Mouse (Mus musculus) midbrain, embryonic 14.5 days (tissue): ENCODE data around the gene Sema6d. TPM values are rescaled to one million over a fixed set of nuclear protein-coding genes. Genes with fewer than 3 reads are reported as not detected.

Experiments
- ATAC-seq: fragments of 200-750 bp; cut with Nextera tagmentation; 2 replicates; pipeline ENCODE4 v1.8.0; 2017; ENCODE audit warnings: moderate number of reproducible peaks, moderate library complexity; ENCODE audit not compliant: low FRiP score, low TSS enrichment
- DNase-seq: peaks from one replicate; pipeline ENCODE4 v3.0.0-alpha.2; 2015
- H3K27ac ChIP-seq: fragments of 300-500 bp; sonication (generic); replicated peaks from 2 replicates; pipeline ENCODE4 v1.5.1; 2014; ENCODE audit warnings: mild to moderate bottlenecking, low read depth, low read length, moderate library complexity
- H3K27me3 ChIP-seq: fragments of 300-500 bp; sonication (generic); 2 replicates; pipeline ENCODE4 v1.6.1; 2014; ENCODE audit warnings: low read length, control low read depth, mixed read lengths; ENCODE audit not compliant: control insufficient read depth, insufficient read depth
- H3K36me3 ChIP-seq: fragments of 300-500 bp; sonication (generic); 2 replicates; pipeline ENCODE4 v1.6.1; 2014; ENCODE audit warnings: low read length, control low read depth; ENCODE audit not compliant: control insufficient read depth, insufficient read depth
- H3K4me1 ChIP-seq: fragments of 300-500 bp; sonication (generic); 2 replicates; pipeline ENCODE4 v1.6.1; 2014; ENCODE audit warnings: mild to moderate bottlenecking, antibody characterized with exemption, low read length, control low read depth; ENCODE audit not compliant: control insufficient read depth, insufficient read depth
- H3K4me2 ChIP-seq: fragments of 300-500 bp; sonication (generic); 2 replicates; pipeline ENCODE4 v1.6.1; 2014; ENCODE audit warnings: mild to moderate bottlenecking, low read length, moderate library complexity
- H3K4me3 ChIP-seq: fragments of 300-500 bp; sonication (generic); replicated peaks from 2 replicates; pipeline ENCODE4 v1.5.1; 2014; ENCODE audit warnings: low read depth, low read length
- H3K9ac ChIP-seq: fragments of 300-500 bp; sonication (generic); replicated peaks from 2 replicates; pipeline ENCODE4 v1.6.1; 2014; ENCODE audit warnings: mild to moderate bottlenecking, low read length, moderate library complexity
- H3K9me3 ChIP-seq: fragments of 300-500 bp; sonication (generic); 2 replicates; pipeline ENCODE4 v1.6.1; 2016; ENCODE audit warnings: low read length, control low read depth, mixed read lengths; ENCODE audit not compliant: control insufficient read depth
- WGBS: fragments of 180-500 bp; shearing (Covaris S2); extraction: QIAGEN DNeasy Blood & Tissue Kit; methylation state at CpG from one replicate; pipeline ENCODE4 v1.1.7; 2014; 5-methylcytosine and 5-hydroxymethylcytosine counted together
- polyA plus RNA-seq: library from polyadenylated mRNA; unstranded; fragments of >200 nt; fragmentation: Nextera tagmentation; extraction: Ambion mirVana; gene quantifications from 2 replicates; pipeline ENCODE4 v1.2.1, GENCODE M21; 2014

Sema6d gene
- polyA plus RNA-seq, 1 experiment from 2014 or later: 24.9 TPM

GRCm38 (mm10) chr2:124465004-124465946 is 375.5 kb downstream of the Sema6d start:
- DNase-seq (no peak), ATAC-seq (no peak)
- Histone ChIP-seq H3K27me3 (peaks cover 44% of the 10 kb centered on the region), H3K27ac (no peak overlapping the region), H3K9me3 (no peaks in the 10 kb centered on the region), H3K4me1 (no peaks in the 10 kb centered on the region), H3K4me2 (no peak overlapping the region), H3K4me3 (no peak overlapping the region), H3K36me3 (no peaks in the 10 kb centered on the region), H3K9ac (no peak overlapping the region)
- 60% methylated on average over 8 of the region's 8 CpGs for WGBS

DNA sequence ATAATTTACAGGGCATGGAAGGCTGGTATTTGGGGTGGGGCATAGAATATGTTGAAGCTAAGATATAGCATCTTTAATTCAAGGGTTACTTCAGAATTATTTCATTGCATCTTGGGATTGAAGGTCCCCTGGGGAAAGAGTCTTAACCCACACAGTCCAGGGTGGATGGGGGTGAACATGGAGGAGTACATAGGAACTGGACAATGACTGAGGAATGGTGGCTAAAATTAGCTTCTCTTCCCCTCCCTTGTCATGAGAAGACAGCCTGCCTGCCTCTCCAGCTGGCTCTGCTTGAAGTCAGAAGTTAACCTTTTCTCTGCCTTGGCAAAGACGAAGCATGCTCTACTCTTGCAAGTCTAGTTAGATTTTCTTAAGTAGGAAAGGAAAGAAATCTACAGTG is 377.7 kb downstream of the Sema6d start:
- Histone ChIP-seq H3K27me3 (peaks cover 44% of the 10 kb centered on the region), H3K9ac (no peak overlapping the region), H3K4me3 (no peak overlapping the region), H3K27ac (no peak overlapping the region), H3K4me2 (no peak overlapping the region), H3K36me3 (no peaks in the 10 kb centered on the region), H3K9me3 (no peaks in the 10 kb centered on the region), H3K4me1 (peaks cover 18% of the 10 kb centered on the region)
- WGBS: 91% methylated on average over 1 of the region's 1 CpGs
- DNase-seq (no peak), ATAC-seq (no peak)

DNA sequence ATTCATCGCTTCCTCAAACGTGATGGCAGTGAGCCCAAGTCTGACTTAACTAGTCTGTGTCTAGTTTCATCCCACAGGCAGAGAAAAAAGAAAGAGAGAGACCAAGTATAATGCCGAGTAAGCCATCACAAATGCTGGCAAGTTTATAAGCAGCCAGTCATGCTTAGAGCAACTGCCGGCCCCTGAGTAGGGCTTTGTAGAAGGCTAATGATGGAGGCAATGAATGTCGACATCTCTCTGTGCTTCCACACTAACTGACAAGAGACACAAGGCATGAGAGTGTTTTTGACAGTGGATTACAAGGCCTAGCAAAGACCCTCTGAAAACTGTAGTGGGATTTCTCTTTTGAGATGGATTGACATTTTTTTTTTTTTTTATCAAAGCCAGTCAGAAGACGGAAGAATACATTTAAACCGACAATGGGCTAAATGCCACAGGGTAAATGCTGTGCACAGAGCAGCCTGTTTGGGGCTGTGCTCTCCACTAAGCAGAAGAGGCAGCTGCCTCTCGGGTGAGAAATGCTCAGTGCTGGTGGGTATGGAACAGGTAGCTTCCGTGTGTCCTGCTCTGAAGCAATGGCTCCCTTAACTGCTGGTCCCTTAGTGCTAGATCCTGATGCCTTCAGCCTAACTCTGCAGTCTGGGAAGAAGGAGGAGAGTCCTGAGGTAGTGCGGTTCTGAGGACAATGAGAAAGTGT is 380.7 kb downstream of the Sema6d start:
- Histone ChIP-seq H3K4me2 (no peak overlapping the region), H3K27me3 (peaks cover 29% of the 10 kb centered on the region), H3K4me3 (no peak overlapping the region), H3K9ac (no peak overlapping the region), H3K4me1 (peaks cover 34% of the 10 kb centered on the region), H3K36me3 (no peaks in the 10 kb centered on the region), H3K9me3 (no peaks in the 10 kb centered on the region), H3K27ac (no peak overlapping the region)
- DNase-seq (peak; percentile 68), ATAC-seq (peak; percentile 53; the same call in 1 of the 2 replicates)
- WGBS: 16% methylated on average over 10 of the region's 10 CpGs

DNA sequence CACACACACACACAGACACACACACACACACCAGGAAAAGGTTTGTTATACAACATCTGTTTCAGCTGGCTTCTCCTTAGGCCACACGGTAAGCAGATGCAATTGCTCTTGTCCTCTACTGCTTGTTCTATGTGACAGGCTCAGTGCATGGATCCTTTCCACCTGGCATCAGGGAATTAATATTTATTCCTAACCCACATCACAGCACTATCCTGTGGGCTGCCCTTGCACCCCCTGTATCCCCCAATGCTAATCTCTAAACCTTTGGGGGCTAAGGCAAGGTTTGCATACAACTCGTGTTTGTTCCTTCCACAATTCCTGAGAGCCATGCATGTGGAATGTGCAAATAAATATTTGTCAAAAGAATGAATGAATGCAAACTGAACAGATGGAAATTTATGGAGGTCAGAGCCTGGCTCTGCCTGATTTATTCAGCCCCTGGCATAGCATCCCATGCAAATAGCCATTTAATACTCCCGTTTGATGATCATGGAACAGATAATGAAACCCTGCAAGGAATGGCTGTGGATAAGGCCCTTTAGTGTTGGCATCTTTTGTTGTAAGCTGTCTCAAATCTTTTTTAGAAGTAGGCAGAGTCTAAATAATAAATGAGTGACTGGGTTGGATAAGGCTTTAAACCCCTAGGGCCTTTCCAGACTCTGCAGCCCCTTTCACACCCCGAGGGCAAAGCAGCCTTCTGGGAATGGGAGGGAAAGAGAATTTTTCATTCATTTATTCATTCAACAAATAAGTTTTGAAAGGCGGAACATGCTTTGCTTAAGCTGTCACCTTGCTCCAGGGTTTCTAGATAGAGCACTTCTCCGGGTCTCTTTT is 383.1 kb downstream of the Sema6d start:
- no peak overlapping the region for H3K9ac ChIP-seq
- ATAC-seq (peak; percentile 87), DNase-seq (peak; percentile 87)
- WGBS: 10% methylated on average over 6 of the region's 6 CpGs
- no peak overlapping the region for H3K4me2 ChIP-seq
- H3K27ac ChIP-seq: peak overlapping the region; percentile 43
- H3K4me1 ChIP-seq: peaks cover 34% of the 10 kb centered on the region
- H3K9me3 ChIP-seq: no peaks in the 10 kb centered on the region
- no peaks in the 10 kb centered on the region for H3K36me3 ChIP-seq
- H3K4me3 ChIP-seq: no peak overlapping the region
- peaks cover 7% of the 10 kb centered on the region for H3K27me3 ChIP-seq

GRCm38 (mm10) chr2:124477904-124478303 is 388.1 kb downstream of the Sema6d start:
- H3K36me3 ChIP-seq: no peaks in the 10 kb centered on the region
- no peak overlapping the region for H3K27ac ChIP-seq
- H3K9ac ChIP-seq: no peak overlapping the region
- DNase-seq: no peak
- H3K27me3 ChIP-seq: peaks cover 15% of the 10 kb centered on the region; the same call in 1 of the 2 replicates
- no peak overlapping the region for H3K4me3 ChIP-seq
- H3K4me2 ChIP-seq: no peak overlapping the region
- no peaks in the 10 kb centered on the region for H3K9me3 ChIP-seq
- peaks cover 11% of the 10 kb centered on the region for H3K4me1 ChIP-seq
- ATAC-seq: no peak

DNA sequence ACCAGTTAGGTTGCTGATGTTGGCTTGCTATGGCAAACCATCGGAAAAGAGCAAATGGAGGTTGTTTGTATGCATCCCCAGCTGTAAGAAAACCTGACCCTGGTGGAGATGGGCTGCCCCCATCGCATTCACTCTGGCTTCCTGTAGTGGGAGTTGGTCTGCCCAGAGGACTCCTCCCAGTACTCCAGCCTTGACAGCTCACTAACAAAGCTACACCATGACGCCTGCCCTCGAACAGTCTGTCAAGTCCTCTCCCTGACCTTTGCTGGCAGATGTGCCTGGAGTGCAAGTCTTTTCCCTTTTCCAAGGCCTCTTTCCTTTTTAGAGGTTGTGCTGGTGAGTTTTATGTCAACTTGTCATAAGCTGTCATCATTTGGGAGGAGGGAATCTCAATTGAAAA is 388.8 kb downstream of the Sema6d start:
- Histone ChIP-seq H3K36me3 (no peaks in the 10 kb centered on the region), H3K27me3 (peaks cover 19% of the 10 kb centered on the region; the same call in 1 of the 2 replicates), H3K4me2 (no peak overlapping the region), H3K9me3 (no peaks in the 10 kb centered on the region), H3K4me1 (peaks cover 5% of the 10 kb centered on the region; the same call in 1 of the 2 replicates), H3K4me3 (no peak overlapping the region), H3K9ac (no peak overlapping the region), H3K27ac (no peak overlapping the region)
- no peak for ATAC-seq
- no peak for DNase-seq
- 85% methylated on average over 4 of the region's 4 CpGs for WGBS

DNA sequence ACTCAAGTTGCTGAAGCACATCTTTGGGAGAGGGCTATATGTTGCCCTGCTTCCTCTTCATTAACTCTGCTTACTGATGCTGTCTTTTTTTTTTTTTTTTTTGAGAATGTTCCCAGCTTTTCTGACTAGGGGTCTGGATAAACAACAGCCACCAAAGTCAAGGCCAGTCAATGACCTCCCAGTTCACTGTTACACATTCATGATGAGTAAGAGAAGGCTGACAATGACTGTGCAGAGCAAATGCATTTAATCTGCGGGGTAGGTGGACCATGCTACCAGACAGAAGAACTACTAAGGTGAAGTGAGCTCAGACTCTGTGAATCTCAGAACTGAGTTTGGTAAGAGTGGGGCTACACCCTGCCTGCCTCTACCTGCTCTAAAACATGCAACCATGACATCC is 396.0 kb downstream of the Sema6d start:
- Histone ChIP-seq H3K4me3 (no peak overlapping the region), H3K27ac (no peak overlapping the region), H3K9ac (no peak overlapping the region), H3K9me3 (no peaks in the 10 kb centered on the region), H3K27me3 (peaks cover 10% of the 10 kb centered on the region; the same call in 1 of the 2 replicates), H3K36me3 (no peaks in the 10 kb centered on the region), H3K4me2 (no peak overlapping the region), H3K4me1 (no peaks in the 10 kb centered on the region)
- DNase-seq (no peak), ATAC-seq (no peak)
- WGBS: 89% methylated on average over 1 of the region's 1 CpGs

- H3K9ac ChIP-seq: no peak overlapping the region
- no peak overlapping the region for H3K27ac ChIP-seq
- no peaks in the 10 kb centered on the region for H3K4me1 ChIP-seq
- H3K36me3 ChIP-seq: no peaks in the 10 kb centered on the region
- no peak overlapping the region for H3K4me3 ChIP-seq
- ATAC-seq (peak; percentile 57), DNase-seq (peak; percentile 66)
- 0 out of 2 replicates have a peak, but pooled peaks cover 13% of the 10 kb centered on the region for H3K27me3 ChIP-seq
- no peaks in the 10 kb centered on the region for H3K9me3 ChIP-seq
- H3K4me2 ChIP-seq: no peak overlapping the region
- 31% methylated on average over 12 of the region's 12 CpGs for WGBS
Measured at GRCm38 (mm10) chr2:124490010-124490801, 400.4 kb downstream of the Sema6d start.
